Mouse (Mus musculus) frontal cortex, postnatal 36 days (tissue): ENCODE data around the gene Pigv.
"Not testable (repeated sequence)": the region's sequence is repeated elsewhere in the genome, so short reads cannot be mapped to it uniquely, and the experiment has no call there.

ENCODE experiments used
- DNase-seq, 2 experiments: peaks; one replicate each; pipeline ENCODE4 v3.0.0; 2022; ENCODE audit warnings: low spot score in 2 of 2

The Pigv gene

DNA sequence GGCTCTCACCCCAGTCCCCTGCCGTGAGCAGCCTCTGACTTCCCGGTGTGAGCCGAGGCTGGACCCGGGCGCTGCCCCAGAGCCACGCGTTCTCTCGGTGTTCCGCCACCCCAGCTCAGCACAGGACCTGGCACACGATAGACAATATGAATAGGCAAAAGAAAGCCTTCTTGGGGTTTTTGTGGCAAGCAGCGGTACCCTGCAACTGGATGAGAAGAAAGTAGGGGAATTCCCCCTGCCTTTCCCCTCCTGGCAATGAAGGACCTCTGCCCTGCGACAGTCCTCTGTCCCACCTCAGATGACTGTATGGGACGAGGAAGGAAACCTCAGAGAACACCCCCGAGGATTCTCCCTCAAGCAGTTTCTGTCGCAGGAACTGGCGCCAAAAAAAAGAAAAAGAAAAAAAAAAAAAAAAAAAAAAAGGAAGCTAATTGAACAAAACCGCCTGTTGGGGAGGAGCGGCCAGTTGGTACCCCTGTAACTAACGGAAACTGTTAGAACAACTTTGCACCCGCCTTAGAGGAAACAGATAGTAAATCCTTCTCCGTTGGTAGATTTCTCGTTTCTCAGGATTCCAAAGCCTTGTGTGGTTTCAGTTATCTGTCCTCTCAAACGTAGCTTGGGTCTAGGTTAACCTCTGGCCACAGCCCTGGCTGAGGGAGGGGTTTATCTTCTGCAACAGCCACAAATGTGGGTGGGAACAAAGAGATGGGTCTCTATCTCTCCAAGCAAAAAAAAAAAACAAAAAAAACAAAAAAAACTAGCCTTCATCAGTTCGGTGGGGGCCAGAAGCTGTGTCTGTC is 599 bp upstream of the Pigv start:
- DNase-seq: no peak

DNA sequence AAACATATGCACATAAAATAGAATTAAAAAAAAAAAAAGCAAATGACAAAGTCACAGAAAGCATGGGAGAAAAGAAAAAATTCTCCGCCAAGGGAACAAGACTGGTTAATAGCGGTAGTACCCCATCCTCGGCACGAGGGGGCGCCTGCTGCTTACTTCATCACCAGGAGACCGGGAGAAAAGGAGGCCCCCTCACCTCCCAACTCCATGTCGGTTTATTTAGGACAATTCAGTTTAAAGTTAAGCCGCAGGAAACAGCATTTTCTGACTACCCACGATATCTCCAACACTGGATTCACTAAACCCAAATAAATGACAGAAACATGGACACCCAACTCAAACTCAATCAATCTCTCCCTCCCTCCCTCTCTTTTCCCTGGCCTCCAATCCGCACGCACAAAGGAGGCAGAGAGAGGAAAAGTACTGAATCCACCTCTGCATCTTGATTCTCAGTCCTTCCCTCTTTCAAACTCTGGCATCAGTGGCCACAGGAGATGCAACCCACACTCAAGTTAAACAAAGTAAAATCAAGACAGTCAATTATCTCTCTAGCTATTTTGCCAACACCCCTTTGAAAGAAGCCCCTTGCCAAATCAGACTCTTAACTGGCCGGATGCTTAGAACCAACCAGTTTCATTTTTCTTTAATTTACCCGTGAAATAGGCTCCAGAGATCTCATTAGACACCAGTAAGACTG is 1.1 kb downstream of the Pigv start:
- peak; percentile 79 to 86 for DNase-seq

DNA sequence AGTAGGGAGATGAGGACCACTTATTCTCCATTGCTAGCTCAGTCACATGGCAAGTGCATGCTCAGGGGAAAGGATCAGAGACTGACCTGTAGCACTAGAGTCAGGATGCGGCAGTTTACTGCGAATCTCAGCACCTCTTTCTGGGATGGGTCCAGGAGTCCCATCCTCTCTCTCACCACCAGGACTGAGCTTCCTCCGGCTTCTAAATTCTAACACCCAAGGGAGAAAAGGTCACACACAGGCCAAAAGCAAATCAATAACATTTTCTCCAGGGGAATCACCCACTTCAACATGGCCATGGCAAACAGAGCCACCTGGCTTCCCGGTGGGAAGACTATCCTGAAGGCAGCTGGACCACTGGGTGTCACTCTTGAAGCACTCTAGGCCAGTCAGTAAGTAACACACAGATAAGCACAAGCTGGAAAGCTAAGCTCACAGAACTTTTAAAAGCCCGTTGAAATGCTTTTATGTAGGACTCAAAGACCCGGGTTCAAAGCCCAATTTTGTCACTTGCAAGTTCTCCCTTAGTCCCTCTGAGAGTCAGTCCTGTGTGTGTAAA is 2.7 kb downstream of the Pigv start:
- DNase-seq: no peak

DNA sequence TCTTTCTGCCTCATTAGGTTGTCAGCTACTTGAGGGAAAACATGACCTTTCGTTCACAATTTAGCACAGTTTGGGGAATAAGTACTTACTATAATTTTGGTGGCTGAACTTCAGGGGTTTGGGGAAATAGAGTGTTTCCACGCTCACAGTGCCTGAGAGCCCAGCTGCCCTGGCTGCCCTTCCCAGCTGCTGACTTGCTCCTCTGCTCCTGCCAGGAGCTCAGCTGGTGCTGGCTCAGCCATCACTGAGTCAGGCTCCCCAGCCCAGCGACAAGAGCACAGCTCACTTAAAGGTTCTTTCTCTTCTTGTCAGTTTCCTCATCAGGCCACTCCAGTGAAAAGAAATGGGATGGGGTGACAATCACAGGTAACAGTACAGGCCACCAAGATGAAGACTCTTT is 3.9 kb downstream of the Pigv start:
- no peak for DNase-seq

DNA sequence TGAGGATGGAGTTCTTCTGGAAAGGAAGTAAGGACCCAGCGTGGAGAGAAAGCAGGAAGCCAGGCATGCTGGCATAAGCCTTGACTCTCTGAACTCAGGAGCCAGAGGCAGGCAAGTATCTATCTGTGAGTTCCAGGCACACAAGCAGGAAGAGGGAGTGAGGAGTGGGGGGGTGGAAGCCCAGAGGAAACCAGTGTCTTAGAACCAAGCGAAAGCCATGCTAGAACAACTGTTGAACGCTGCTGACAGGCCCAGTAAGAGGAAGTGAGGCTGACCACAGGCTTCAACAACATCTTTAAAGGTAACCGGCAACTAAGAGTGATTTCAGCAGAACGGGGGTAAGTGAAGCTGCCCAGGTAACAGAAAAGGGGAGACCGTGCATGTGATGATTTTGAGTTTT is 6.2 kb downstream of the Pigv start:
- DNase-seq: no peak

DNA sequence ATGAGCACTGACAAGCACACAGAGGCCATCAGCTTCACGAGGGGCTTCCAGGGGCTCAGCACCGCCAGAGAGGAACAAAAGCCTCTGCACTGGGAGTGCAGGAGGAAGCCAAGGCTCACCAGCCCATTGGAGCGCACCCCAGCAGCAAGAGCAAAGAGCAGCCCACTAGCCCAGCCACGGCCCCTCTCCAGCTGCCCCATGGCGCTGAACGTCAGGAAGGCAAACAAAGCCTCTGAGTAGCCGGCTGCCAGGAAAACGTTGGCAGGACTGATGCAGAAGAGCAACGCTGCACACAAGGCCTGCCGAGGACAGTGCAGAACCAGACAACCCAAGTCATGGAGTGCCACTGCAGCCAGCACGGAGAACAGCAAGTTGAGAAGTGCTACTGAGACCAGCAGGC is 7.3 kb downstream of the Pigv start:
- DNase-seq: no peak

DNA sequence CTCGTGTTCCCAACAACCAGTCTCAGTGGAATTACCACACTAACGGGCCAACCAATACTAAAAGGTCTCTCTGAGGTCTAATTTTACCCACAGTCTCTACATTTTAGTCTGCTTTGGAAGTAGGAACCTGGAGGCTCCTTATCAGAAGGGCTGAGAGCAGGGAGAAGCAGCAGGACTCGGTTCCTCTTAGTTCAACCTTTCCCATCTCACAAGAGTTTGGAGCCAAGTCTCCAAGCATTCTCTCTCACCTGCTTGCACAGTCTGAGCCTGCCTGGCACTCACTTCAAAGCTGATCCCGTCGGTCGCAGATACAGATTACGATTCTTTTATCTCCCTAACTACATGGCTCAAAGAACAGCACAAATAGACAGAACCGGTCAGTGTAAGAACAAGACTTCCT is 9.5 kb downstream of the Pigv start:
- no peak for DNase-seq

DNA sequence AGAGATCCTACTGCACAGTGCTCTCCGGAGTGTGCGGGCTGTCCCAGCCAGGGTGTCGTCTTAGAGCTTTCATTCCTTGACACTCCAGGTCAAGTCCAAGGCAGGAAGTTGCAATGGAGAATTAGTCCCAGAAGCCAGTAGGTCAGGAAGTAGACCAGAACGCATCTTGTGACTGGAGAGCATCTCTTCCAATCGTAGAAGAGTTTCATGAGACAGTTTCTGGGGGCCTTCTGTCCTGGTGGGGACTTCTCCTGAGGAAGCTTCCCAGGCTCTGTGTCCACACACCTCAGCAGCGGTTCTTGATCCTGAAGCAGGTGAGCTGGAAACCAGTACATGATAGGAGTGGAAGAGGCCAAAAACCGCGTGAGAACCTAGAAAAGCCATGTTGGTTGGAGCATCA is 10.0 kb downstream of the Pigv start:
- DNase-seq: no peak

DNA sequence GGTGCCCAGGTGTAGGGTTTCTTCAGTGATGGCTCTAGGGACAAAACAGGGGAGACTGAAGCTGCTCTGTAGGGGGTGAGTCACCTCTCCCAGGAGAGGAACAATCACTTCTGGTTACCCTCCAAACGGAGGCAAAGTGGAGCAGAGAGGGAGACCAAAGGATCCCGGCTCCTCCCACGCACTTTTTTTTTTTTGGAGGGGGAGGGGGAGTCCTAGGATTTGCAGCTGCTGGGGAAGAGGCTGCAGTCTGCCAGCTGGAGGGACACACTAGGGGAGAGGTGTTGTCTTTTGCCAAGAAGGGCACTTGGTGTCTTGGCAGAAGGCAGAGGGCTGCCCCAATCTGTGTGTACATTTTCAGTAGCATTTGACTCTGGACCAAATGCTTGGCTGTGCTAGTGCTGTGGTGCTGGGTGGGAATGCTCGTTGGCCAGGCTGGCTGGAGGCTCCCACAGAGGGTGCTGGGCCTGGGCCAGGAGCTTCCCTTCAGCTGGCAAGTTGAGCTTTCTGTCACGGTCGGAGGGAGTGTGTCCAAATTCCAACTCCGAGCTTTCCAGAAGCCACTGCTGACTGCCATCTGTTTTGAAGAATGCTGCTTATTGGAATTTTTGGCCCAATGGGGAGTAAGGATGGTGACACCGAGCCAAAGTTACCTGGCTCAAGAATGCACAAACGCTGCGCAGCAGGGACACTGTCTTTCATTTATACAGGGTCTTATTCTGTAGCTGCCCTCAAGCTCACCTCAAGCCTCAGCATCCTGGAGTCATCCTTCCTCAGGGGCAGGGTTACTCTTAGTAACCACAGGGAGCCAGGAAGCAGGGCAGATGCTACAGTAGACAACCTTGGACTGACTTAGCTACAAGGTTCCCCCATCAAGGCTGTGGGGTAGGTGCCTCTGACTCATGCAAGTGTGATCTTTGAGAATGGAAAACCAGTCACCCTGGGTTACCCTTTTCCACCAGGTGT is 12.0 kb downstream of the Pigv start:
- DNase-seq: peak; percentile 82 to 86

DNA sequence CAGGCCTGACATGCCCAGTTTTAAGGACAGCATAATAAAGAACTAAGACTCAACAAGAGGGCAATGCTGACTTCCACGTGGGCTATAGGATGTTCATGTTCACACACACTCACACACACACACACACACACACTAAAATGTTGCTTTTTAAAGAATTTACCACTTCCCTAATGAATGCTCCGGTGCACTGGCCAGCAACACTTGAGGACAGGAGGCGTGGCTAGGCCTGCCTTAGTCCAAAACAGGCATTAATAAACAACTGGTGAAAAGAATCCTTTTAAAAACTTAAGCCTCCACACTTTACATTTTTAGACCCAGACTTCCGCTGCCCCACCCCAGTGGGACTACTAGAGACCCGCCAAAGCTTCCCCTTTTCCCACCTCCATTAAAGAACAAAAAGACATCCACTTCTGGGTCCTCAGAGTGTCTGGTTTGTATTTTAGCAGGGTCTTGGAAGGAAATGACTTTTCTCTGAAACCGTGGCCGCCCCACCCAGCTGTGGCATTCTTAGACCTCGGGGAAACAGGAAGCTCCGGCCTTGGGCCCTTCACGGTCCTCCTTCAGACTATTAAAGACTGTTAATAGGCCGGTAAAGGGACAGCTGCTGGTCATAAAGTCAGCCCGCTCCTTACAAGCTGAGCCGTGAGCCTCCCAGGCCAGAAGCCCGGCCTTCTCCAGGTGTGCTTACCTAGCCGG is 12.8 kb downstream of the Pigv start:
- no peak for DNase-seq

DNA sequence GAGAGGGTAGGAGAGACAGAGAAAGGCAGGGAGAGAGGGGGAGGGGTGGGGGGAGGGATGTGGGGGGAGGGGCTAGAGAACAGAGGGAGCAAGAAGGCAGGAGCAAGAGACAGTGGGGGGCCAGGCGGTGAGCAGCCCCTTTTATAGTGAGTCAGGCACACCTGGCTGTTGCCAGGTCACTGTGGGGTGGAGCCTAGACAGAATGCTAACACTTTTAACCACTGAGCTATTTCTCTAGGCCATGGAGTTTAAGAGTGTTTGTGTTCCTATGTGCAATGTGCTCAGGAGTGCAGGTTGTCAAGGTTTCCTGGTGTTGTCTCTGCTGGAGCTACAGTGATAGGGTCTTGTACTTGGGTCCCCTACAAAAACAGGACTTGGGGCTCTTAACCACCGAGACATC is 13.7 kb downstream of the Pigv start:
- no peak for DNase-seq

DNA sequence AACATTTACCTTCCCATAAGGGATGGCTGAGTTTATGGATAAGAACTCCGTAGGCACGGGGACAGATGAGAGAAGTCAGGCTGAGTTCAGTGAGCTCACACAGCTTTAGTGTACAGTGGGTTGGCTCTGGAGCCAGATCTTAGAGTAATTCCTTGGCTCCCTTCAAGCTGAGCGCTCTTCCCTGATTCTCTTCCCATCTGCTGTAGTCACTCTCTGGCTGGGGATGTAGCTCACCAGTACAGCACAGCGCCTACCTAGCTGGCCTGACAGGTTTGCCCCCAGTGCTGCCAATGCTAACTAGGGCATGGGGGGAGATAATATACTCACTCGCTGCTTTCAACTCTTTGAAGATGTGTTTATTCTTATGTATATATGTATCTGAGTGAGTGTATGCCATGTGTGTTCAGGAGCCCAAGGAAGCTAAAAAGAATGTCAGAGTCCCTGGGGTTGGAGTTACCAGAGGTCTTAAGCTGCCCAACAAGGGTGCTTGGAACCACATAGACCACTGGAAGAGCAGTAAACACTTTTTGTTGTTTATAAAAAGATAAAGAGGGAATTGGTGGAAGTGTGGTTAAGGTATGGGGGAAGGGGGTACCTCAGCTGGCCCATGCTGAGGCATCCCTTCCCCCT is 14.5 kb downstream of the Pigv start:
- no peak for DNase-seq

DNA sequence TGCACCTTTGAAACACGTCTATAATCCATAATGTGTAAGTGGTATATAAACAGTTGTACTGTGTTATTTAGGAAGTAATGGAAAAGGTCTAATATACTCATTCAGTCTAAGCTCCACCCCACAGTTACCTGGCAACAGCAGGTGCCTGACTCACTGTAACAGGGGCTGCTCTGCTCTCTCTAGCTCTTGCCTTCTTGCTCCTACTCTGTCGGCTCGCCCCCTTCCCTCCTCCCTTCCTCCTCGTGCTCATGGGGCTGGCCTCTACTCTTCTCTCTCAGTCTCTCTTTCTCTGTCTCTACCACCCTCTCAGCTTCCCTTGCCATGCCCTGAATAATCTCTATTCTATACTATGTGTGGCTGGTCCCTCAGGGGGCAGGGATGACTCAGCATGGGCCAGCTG is 15.4 kb downstream of the Pigv start:
- DNase-seq: no peak

DNA sequence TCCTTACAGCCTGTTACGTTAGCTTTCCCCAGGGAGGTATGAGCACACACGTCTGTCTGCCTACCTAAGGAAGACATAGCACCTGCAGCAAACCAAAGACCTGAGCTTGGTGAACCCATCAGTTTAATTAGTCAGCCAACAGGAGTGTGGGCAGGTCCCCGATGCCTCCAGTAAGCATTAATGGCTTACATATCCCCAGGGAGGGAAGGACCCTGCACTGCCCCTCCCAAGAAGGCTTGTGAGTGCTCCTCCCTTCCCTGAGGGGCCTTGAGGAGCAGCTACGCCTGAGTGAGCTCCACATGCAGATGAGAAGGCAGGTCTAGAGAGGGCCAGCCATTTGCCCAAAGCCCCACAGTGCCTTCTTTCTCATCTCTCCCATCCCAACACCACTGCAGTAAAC is 16.2 kb downstream of the Pigv start:
- DNase-seq: no peak

DNA sequence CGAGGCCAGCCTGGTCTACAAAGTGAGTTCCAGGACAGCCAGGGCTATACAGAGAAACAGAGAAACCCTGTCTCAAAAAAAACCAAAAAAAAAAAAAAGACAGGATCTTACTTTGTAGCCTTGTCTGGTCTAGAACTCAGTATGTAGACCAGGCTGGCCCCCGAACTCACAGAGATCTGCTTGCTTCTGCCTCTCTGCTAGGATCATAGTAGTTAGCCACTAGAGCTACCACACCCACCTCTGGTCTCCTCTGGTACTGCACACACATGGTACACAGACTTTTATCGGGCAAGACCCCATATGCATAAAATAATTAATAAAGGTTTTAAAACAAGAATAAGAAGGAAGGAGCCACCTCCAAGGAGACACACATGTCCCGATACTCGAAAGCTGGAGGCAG is 18.4 kb downstream of the Pigv start:
- not testable (repeated sequence) for DNase-seq

DNA sequence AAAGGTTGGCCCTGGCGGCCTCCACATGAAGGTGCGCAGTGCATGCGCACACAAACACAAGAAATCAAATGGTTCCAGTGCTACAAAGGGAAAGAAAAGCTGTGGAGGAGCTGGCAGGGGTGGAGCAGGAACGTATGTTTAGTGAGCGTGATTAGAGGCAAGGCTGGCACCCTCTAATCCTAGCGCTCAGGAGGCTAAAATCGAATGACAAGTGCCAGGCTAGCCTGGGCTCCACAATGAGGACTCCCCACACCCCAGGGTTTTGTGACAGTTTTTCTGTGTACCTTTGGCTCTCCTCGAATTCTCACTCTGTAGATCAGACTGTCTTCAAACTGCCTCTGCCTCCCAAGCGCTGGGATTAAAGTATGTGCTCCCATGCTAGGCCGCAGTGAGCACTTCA is 19.7 kb downstream of the Pigv start:
- no peak for DNase-seq

DNA sequence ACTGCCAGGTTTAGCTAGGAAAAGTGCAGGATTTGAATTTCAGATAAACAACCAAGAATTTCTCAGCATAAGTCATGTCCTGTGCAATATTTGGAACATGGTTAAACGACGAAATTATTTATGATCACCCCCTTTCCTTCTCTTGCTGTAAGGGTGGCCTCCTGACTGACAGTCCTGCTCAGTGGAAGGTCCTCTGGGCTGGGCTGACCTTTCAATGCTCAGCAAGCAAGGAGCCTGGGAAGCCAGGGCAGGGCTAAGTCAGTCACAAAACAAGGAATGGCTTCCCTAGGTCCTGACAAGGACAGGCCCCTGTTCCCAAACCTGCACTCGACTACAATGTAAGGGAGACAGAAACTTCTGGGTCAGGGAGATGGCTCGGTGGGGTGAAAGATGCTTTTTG is 20.5 kb downstream of the Pigv start:
- DNase-seq: no peak

DNA sequence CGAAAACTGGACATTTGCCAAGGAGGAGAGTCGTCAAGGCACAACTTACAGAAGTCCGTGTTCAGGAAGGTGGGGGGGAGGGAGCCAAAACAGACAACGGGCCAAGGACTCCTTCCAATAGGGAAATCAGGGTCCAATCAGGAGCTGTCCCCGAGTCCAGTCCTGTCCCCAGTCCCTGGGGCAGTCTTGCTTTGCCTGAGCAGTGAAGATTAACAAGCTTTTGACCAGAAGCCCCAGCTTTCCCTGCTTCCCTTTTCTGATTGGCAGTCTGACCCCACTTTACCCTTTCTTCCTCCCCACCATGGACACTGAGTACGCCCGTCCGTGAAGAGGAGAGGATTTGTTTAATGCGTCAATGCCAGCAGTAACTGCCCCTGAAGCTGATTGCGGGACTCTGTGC is 21.0 kb downstream of the Pigv start:
- DNase-seq: no peak

DNA sequence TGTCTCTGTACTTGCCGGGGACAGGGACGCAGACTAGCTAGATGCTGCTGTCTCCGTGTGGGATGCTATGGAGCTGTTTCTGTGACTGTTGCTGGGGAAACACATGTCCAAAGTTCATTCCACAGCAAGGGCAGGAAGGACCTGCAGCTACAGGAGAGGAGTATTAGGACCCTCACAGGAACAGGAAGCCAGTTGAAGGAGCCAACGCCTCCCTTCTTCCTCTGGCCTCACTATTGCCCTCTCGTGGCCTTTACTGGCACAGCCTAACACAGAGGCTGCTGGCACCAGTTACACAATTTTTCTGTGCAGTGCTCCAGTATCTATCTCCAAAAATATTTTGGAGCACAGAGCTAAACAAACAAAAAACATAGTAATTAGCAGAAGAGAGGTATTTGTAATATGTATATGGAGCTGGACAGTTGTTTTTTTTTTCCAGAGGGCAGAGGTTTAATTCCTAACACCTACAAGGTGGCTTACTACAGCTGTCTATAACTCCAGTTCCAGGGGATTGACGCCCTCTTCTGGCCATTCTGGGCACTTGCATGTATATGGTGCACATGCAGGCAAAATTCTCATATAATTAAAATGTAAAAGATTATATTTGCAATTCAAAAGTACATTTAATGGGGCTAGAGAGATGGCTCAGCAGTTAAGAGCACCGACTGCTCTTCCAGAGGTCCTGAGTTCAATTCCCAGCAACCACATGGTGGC is 22.3 kb downstream of the Pigv start, which contains the start of gene Zdhhc18:
TSS of gene Zdhhc18 (minus strand) at position 166 of the 711 bp plus-strand sequence.
- peak; percentile 68 to 79 for DNase-seq

DNA sequence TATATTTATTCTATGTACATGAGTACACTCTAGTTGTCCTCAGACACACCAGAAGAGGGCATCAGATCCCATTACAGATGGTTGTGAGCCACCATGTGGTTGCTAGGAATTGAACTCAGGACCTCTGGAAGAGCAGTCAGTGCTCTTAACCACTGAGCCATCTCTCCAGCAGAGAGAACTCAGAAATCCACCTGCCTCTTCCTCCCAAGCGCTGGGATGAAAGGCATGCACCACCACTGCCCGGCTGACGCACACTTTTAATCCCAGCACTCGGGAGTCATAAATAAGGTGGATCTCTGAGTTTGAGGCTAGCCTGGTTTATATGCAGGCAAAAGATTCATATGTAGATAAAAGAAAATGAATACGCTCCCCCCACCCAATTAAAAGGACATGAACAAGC is 23.0 kb downstream of the Pigv start:
- DNase-seq: not testable (repeated sequence)
